Comparison of ENCODE assay signal across 16 mouse cellular contexts in the genomic region with DNA sequence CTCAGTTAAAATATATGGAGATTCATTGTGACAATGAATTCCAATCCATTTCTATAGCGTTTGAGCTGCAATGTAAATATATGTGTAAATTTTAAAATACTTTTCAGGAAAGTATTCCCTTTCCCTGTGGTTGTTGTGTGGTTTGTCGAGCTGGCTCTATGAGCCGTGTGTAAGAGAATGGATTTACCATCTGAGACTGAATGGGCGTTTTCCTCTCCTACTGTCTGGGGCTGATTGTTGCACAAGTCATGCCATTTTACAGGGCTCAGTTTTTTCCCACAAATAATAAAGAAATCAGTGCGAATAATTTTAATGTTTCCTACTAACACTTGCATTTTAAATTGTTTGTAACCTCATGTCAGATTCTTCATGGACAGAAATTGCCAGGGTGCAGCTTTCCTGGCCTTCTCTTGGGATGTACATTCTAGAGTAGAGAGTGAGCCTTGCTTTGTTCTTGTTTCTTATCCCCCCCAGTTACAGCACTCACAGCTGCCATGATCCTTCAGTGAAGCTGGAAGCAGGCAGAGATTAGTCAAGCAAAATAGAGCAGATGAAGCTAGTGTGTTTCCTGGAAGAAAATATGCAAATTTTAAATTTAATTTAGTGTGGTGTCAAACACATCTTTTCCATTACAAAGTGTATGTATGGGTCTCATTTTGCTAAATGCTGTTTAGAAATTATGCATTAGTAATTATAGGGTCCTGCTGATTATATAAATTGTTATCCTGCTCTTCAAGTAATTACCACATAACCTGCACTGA.
"Had no signal": no experiment of that assay in that cellular context is flagged by ENCODE, and none has a peak within 500 bp of the region (broad histone marks: within the 10 kb centered on the region; RNA-seq: fewer than 3 reads in every experiment).

No protein-coding gene starts in this region.

- H3K27me3 ChIP-seq: limb, embryonic 15.5 days; liver, embryonic 12.5 days; neural tube, embryonic 12.5 days had no signal

- H3K4me1 ChIP-seq: limb, embryonic 15.5 days; liver, embryonic 12.5 days; midbrain, embryonic 10.5 days; neural tube, embryonic 12.5 days had no signal

- H3K4me3 ChIP-seq: left cerebral cortex, adult 2 months; limb, embryonic 15.5 days; liver, embryonic 12.5 days; midbrain, embryonic 10.5 days; myocyte; neural tube, embryonic 12.5 days had no signal

- DNase-seq: kidney, adult 18-20 months; kidney, postnatal 10 days; kidney, postnatal 4 days; lung, embryonic 14.5 days; lung, postnatal 10 days; lung, postnatal 4 days; right cerebral cortex, adult 18-20 months; right cerebral cortex, postnatal 25 days; thymus, postnatal 4 days had no signal

- H3K4me2 ChIP-seq: limb, embryonic 15.5 days; liver, embryonic 12.5 days; lung, embryonic 14.5 days; neural tube, embryonic 12.5 days had no signal

- H3K9ac ChIP-seq: limb, embryonic 15.5 days; liver, embryonic 12.5 days; lung, embryonic 14.5 days; neural tube, embryonic 12.5 days had no signal

- ATAC-seq: liver, embryonic 12.5 days had no signal

- H3K9me3 ChIP-seq: limb, embryonic 15.5 days; liver, embryonic 12.5 days; midbrain, embryonic 10.5 days; neural tube, embryonic 12.5 days had no signal

- H3K36me3 ChIP-seq: limb, embryonic 15.5 days; liver, embryonic 12.5 days; midbrain, embryonic 10.5 days; neural tube, embryonic 12.5 days had no signal

- H3K27ac ChIP-seq: left cerebral cortex, adult 2 months; limb, embryonic 15.5 days; liver, embryonic 12.5 days; midbrain, embryonic 10.5 days; neural tube, embryonic 12.5 days; stomach, postnatal 0 days had no signal
